Mouse (Mus musculus): ENCODE results near the gene Mtor. TPM values are rescaled to one million over a fixed set of nuclear protein-coding genes. Genes with fewer than 3 reads are reported as not detected.

Gene Mtor
- polyA plus RNA-seq, 1 experiment from 2014 or later, result 19.8 TPM

DNA sequence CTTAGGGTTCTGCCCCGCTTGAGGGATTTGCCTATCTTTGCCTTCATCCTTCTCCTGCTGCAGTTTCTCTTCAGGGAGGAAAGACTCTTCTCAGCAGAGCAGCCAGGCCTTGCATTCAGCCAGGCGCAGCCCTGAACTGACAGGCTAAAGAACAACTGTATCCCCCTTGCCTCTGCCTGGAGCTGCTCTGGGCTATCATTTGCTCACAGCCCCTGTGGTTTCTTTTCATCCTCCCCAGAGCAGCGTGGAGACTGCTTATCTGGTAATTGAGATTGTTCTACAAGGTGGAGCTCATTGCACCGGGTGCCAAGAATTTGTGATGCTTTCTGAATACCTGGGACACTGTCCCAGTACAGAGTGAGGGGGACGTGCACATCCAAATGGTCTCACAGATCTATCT lies 19.9 kb upstream of the Mtor start:
- Histone ChIP-seq H3K4me2 (replicated peaks) (no peak overlapping the region), H3K4me1 (0 out of 2 replicates have a peak, but pooled peaks cover 4% of the 10 kb centered on the region), H3K36me3 (no peaks in the 10 kb centered on the region), H3K27me3 (no peaks in the 10 kb centered on the region), H3K27ac (no peak overlapping the region), H3K4me3 (no peak overlapping the region), H3K9ac (no peak overlapping the region), H3K9me3 (no peaks in the 10 kb centered on the region)
- ATAC-seq (ENCODE audit: insufficient number of reproducible peaks, insufficient read depth, low FRiP score, low TSS enrichment), result no peak
- WGBS, result 79% methylated on average over 5 of the region's 5 CpGs

- 85% methylated on average over 11 of the region's 11 CpGs for WGBS
- 0 out of 2 replicates have a peak, but pooled peaks cover 4% of the 10 kb centered on the region for H3K4me1 ChIP-seq
- no peak for ATAC-seq (ENCODE audit: insufficient number of reproducible peaks, insufficient read depth, low FRiP score, low TSS enrichment)
Observed at GRCm38 (mm10) chr4:148429121-148429520, 19.3 kb upstream of the Mtor start.

DNA sequence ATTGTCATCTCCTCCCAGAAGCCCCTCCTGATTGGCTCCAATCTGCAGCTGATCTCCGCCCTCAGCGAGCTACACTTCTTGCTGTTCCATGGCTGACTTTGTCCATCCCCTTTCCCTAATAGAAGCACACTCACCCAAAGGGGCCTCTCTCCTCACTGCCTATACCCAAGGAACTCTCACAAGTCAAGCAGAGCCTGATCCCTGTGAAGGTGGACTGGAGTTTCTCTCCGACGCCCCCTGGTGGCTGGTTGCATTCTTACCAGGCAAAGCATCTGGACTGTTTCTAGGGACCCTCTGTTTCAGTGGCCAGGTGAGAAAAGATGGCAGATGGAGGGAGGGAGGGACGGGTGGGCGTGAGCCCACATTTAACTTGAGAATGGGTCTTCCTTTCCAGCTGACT lies 18.7 kb upstream of the Mtor start:
- WGBS, result 35% methylated on average over 6 of the region's 6 CpGs
- Histone ChIP-seq H3K27me3 (no peaks in the 10 kb centered on the region), H3K4me1 (0 out of 2 replicates have a peak, but pooled peaks cover 4% of the 10 kb centered on the region), H3K4me2 (replicated peaks) (no peak overlapping the region), H3K36me3 (no peaks in the 10 kb centered on the region), H3K9me3 (no peaks in the 10 kb centered on the region), H3K9ac (no peak overlapping the region), H3K27ac (no peak overlapping the region), H3K4me3 (no peak overlapping the region)
- ATAC-seq (ENCODE audit: insufficient number of reproducible peaks, insufficient read depth, low FRiP score, low TSS enrichment), result 0 out of 2 replicates have a peak, but pooled peaks have one; percentile 22

More at GRCm38 (mm10) chr4:148429121-148429520, 19.3 kb upstream of the Mtor start:
- Histone ChIP-seq H3K9me3 (no peaks in the 10 kb centered on the region), H3K4me3 (no peak overlapping the region), H3K36me3 (no peaks in the 10 kb centered on the region), H3K27ac (no peak overlapping the region), H3K4me2 (replicated peaks) (no peak overlapping the region), H3K27me3 (no peaks in the 10 kb centered on the region), H3K9ac (no peak overlapping the region)

DNA sequence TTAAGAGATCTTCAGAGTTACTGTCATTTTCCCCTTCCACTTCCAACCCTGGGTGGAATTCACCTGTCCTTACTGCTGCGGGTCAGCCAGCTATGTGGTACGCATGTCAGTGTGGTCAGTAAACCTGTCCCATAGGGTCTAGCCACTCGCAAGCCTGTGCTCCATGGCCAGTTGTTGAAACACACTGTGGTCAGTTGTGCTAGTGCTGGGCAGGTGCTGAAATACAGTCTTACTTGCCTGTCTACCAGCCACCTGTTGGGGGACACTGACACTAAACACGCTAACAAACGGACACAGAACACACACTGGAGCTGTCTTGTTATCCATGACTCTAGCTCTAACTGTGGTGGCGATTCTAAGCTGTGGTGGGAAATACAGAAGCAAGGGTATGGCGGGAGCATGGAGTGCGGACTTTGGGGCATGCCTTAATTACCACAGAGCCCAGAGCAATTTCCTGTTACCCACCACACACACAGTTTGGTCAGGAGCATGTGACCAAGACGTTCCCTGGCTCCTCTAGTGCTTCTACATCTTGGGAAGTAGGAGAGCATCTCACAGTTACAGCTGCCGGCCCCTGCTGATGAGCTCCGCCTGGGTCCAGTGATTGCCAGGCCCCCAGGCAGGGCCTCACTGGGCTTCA lies 17.4 kb upstream of the Mtor start:
- Histone ChIP-seq H3K36me3 (0 out of 2 replicates have a peak, but pooled peaks cover 10% of the 10 kb centered on the region), H3K4me1 (0 out of 2 replicates have a peak, but pooled peaks cover 4% of the 10 kb centered on the region), H3K9me3 (no peaks in the 10 kb centered on the region), H3K9ac (no peak overlapping the region), H3K27me3 (no peaks in the 10 kb centered on the region), H3K4me2 (replicated peaks) (no peak overlapping the region), H3K4me3 (no peak overlapping the region), H3K27ac (no peak overlapping the region)
- WGBS, result 83% methylated on average over 11 of the region's 11 CpGs
- ATAC-seq (ENCODE audit: insufficient number of reproducible peaks, insufficient read depth, low FRiP score, low TSS enrichment), result no peak

- Histone ChIP-seq H3K36me3 (0 out of 2 replicates have a peak, but pooled peaks cover 10% of the 10 kb centered on the region), H3K4me2 (replicated peaks) (no peak overlapping the region), H3K9ac (no peak overlapping the region), H3K4me1 (no peaks in the 10 kb centered on the region), H3K9me3 (no peaks in the 10 kb centered on the region), H3K27ac (no peak overlapping the region), H3K4me3 (no peak overlapping the region), H3K27me3 (no peaks in the 10 kb centered on the region)
- 87% methylated on average over 4 of the region's 4 CpGs for WGBS
- no peak for ATAC-seq (ENCODE audit: insufficient number of reproducible peaks, insufficient read depth, low FRiP score, low TSS enrichment)
Observed at GRCm38 (mm10) chr4:148432488-148432887, 15.9 kb upstream of the Mtor start.

DNA sequence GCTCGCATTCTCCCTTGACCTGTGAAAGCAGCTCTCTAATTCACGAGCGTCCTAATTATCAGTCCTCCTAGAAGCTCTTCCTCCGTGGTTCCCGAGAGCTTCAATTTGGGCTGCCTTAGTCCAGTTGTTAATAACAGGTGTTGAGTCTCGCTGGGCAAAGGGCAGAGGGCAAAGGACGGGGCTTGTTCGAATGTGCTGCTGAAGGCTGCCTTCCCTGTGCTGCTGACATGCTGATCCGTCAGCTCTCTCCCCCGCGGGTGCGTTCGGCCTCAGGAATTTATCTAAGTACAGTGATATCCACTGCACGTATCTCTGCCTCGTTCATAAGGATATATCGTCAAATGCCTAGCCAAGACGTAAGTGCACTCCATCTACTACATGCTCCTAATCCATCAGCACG lies 15.1 kb upstream of the Mtor start:
- ATAC-seq (ENCODE audit: insufficient number of reproducible peaks, insufficient read depth, low FRiP score, low TSS enrichment), result no peak
- Histone ChIP-seq H3K9me3 (no peaks in the 10 kb centered on the region), H3K36me3 (0 out of 2 replicates have a peak, but pooled peaks cover 10% of the 10 kb centered on the region), H3K4me3 (no peak overlapping the region), H3K4me2 (replicated peaks) (no peak overlapping the region), H3K9ac (no peak overlapping the region), H3K4me1 (no peaks in the 10 kb centered on the region), H3K27ac (no peak overlapping the region), H3K27me3 (no peaks in the 10 kb centered on the region)
- 79% methylated on average over 18 of the region's 18 CpGs for WGBS

GRCm38 (mm10) chr4:148433813-148434212 lies 14.6 kb upstream of the Mtor start:
- Histone ChIP-seq H3K27me3 (no peaks in the 10 kb centered on the region), H3K9ac (no peak overlapping the region), H3K9me3 (no peaks in the 10 kb centered on the region), H3K36me3 (0 out of 2 replicates have a peak, but pooled peaks cover 10% of the 10 kb centered on the region), H3K4me1 (no peaks in the 10 kb centered on the region), H3K27ac (no peak overlapping the region), H3K4me2 (replicated peaks) (no peak overlapping the region), H3K4me3 (no peak overlapping the region)
- 82% methylated on average over 5 of the region's 5 CpGs for WGBS
- no peak for ATAC-seq (ENCODE audit: insufficient number of reproducible peaks, insufficient read depth, low FRiP score, low TSS enrichment)

- no peak overlapping the region for H3K4me2 ChIP-seq (replicated peaks)
- H3K9me3 ChIP-seq, result no peaks in the 10 kb centered on the region
- H3K36me3 ChIP-seq, result 0 out of 2 replicates have a peak, but pooled peaks cover 10% of the 10 kb centered on the region
- no peak overlapping the region for H3K4me3 ChIP-seq
- no peaks in the 10 kb centered on the region for H3K4me1 ChIP-seq
- no peak overlapping the region for H3K27ac ChIP-seq
- whole genome bisulfite sequencing, result 86% methylated on average over 4 of the region's 4 CpGs
- no peaks in the 10 kb centered on the region for H3K27me3 ChIP-seq
- H3K9ac ChIP-seq, result no peak overlapping the region
- no peak for ATAC-seq (ENCODE audit: insufficient number of reproducible peaks, insufficient read depth, low FRiP score, low TSS enrichment)
Observed at GRCm38 (mm10) chr4:148434554-148434953, 13.9 kb upstream of the Mtor start.

DNA sequence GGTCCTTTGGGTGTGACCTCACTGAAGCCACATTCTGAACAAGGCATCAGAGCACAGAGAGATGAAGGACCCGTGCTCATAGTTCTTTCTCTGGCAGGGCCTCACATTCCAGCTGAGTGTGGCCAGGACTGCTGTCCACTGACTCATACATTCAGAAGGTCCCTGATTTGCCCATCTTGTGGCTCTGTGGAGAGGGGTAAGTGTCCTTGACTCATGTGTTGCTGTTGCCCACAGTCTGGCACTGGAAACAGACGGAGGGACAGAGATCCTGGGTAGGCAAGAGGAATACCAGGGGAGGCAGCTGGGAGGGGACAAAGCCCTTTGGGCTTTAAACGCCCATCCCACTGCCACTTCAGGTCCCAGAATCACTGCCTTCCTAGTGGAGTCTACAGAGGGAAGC lies 13.3 kb upstream of the Mtor start:
- Histone ChIP-seq H3K4me3 (no peak overlapping the region), H3K9ac (no peak overlapping the region), H3K27ac (no peak overlapping the region), H3K4me2 (replicated peaks) (no peak overlapping the region), H3K27me3 (no peaks in the 10 kb centered on the region), H3K4me1 (no peaks in the 10 kb centered on the region), H3K9me3 (no peaks in the 10 kb centered on the region), H3K36me3 (0 out of 2 replicates have a peak, but pooled peaks cover 10% of the 10 kb centered on the region)
- ATAC-seq (ENCODE audit: insufficient number of reproducible peaks, insufficient read depth, low FRiP score, low TSS enrichment), result no peak
- 82% methylated on average over 3 of the region's 3 CpGs for WGBS

GRCm38 (mm10) chr4:148435657-148436330 lies 12.6 kb upstream of the Mtor start:
- Histone ChIP-seq H3K4me1 (no peaks in the 10 kb centered on the region), H3K4me2 (replicated peaks) (no peak overlapping the region), H3K36me3 (0 out of 2 replicates have a peak, but pooled peaks cover 10% of the 10 kb centered on the region), H3K27ac (no peak overlapping the region), H3K9me3 (no peaks in the 10 kb centered on the region), H3K4me3 (no peak overlapping the region), H3K27me3 (no peaks in the 10 kb centered on the region), H3K9ac (no peak overlapping the region)
- 64% methylated on average over 6 of the region's 6 CpGs for WGBS
- ATAC-seq (ENCODE audit: insufficient number of reproducible peaks, insufficient read depth, low FRiP score, low TSS enrichment), result no peak

DNA sequence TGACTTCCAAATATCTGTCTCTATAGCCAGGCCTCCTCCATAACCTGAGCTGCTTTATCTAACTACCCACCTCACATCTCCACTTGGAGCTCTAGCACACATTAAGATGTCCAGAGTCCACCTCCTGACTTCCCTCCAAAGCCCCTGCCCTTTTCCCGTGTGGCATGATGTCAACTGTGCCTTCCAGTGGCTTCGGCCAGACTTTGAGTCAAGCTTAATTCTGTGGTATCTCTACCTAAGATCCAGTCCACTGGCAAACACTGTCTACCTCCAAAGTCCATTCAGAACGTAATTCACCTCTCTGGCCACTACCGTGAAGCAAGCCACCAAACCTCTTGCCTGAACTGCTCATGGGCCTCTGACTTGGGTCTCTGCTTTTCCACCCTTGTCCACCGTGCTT lies 6.5 kb upstream of the Mtor start:
- no peak overlapping the region for H3K9ac ChIP-seq
- WGBS, result 92% methylated on average over 5 of the region's 5 CpGs
- H3K36me3 ChIP-seq, result no peaks in the 10 kb centered on the region
- H3K4me2 ChIP-seq (replicated peaks), result 0 out of 2 replicates have a peak overlapping the region, but pooled peaks have one; percentile 3
- H3K27me3 ChIP-seq, result no peaks in the 10 kb centered on the region
- H3K9me3 ChIP-seq, result no peaks in the 10 kb centered on the region
- peaks cover 13% of the 10 kb centered on the region for H3K4me1 ChIP-seq
- H3K27ac ChIP-seq, result no peak overlapping the region
- ATAC-seq (ENCODE audit: insufficient number of reproducible peaks, insufficient read depth, low FRiP score, low TSS enrichment), result no peak
- H3K4me3 ChIP-seq, result no peak overlapping the region

DNA sequence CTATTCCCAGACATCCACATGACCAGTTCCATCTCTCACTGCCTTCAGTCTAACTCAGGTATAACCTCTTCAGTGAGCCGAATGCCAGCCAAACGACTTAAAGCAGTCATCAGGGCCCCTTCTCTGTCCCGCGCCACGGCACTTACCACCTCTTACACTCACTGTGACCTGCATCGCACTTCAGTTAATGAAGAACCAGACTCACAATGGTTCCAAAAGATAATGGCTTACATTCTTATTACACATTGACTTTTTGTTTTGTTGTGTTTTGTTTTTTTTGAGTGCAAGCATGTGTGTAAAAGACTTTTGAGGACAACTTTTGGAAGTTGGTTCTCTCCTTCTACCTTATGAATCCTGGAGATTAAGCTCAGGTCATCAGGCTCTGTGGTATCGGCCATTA lies 5.8 kb upstream of the Mtor start:
- ATAC-seq (ENCODE audit: insufficient number of reproducible peaks, insufficient read depth, low FRiP score, low TSS enrichment), result no peak
- Histone ChIP-seq H3K4me3 (no peak overlapping the region), H3K27ac (no peak overlapping the region), H3K4me2 (replicated peaks) (0 out of 2 replicates have a peak overlapping the region, but pooled peaks have one; percentile 3), H3K27me3 (no peaks in the 10 kb centered on the region), H3K9me3 (no peaks in the 10 kb centered on the region), H3K36me3 (no peaks in the 10 kb centered on the region), H3K9ac (no peak overlapping the region), H3K4me1 (peaks cover 13% of the 10 kb centered on the region)
- 94% methylated on average over 7 of the region's 7 CpGs for WGBS
